Mouse (Mus musculus): ENCODE measurements around the gene Praf2. TPM values are rescaled to one million over a fixed set of nuclear protein-coding genes. Genes with fewer than 3 reads are reported as not detected.

The Praf2 gene
- total and polyA plus RNA-seq, 3 experiments = 6.1 to 15.8 (median 6.7) TPM

DNA sequence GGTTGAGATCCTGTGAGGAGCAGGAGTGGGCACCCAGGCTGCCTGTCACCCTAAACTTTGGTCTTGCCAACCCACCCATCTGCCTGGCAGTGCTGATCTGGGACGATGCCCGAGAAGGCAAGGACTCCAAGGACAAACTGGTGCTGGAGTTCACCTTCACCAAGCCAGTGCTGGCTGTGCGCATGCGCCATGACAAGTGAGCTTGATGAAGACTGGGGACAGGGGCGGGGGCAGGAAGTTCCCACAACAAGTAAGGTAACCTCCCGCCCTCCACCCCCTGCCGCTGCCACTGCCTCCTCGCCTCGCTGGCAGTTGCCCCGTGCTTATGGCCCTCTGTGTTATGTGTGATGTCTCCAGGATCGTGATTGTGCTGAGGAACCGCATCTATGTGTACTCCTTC lies 2.4 kb upstream of the Praf2 start:
- Histone ChIP-seq H3K9ac (ENCODE audit: low read depth, low read length) (no peak overlapping the region), H3K36me3 (ENCODE audit: control insufficient read depth, insufficient read depth, low read length) (no peaks in the 10 kb centered on the region), H3K4me3 (no peak overlapping the region), H3K27ac (no peak overlapping the region), H3K79me2 (replicated peaks; ENCODE audit: control insufficient read depth, insufficient read depth, low read length) (no peaks in the 10 kb centered on the region), H3K27me3 (ENCODE audit: control insufficient read depth, insufficient read depth, low read length) (no peaks in the 10 kb centered on the region), H3K4me1 (ENCODE audit: control insufficient read depth, insufficient read depth, low read length) (no peaks in the 10 kb centered on the region; the same call in 1 of the 2 replicates)
- DNase-seq = no peak
- WGBS = 81% methylated on average over 12 of the region's 12 CpGs
- intact Hi-C loops (cut with DNase I) = loop anchor here (10.0 kb wide), 1 partner anchor 349 kb away; the partner anchor contains the start of gene Suv39h1
- no peak for TF ChIP-seq EP300 (IDR thresholded peaks at IDR 0.05; ENCODE audit: insufficient read depth, low read depth, low read length)
- no peak for TF ChIP-seq POLR2A (IDR thresholded peaks at IDR 0.05; ENCODE audit: insufficient read depth, low read depth, low read length)
- TF ChIP-seq CTCF (IDR thresholded peaks at IDR 0.05) = no peak

DNA sequence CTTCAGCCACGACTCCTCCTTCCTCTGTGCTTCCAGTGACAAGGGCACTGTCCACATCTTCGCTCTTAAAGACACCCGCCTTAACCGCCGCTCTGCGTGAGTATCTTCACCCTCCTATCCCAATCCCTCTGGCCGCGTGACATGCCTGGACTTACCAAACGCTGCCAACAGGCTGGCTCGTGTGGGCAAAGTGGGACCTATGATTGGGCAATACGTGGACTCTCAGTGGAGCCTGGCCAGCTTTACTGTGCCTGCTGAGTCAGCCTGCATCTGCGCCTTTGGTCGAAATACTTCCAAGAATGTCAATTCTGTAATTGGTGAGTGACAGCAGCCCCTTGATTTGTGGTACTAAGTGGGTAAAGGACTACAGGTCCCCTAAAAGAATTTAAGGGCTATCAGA lies 1.1 kb upstream of the Praf2 start:
- no peaks in the 10 kb centered on the region; the same call in 1 of the 2 replicates for H3K4me1 ChIP-seq (ENCODE audit: control insufficient read depth, insufficient read depth, low read length)
- intact Hi-C loops (cut with DNase I) = loop anchor here (10.0 kb wide), 1 partner anchor 348 kb away; the partner anchor contains the start of gene Suv39h1
- H3K36me3 ChIP-seq (ENCODE audit: control insufficient read depth, insufficient read depth, low read length) = no peaks in the 10 kb centered on the region
- no peak overlapping the region for H3K27ac ChIP-seq
- H3K27me3 ChIP-seq (ENCODE audit: control insufficient read depth, insufficient read depth, low read length) = no peaks in the 10 kb centered on the region
- H3K4me3 ChIP-seq = no peak overlapping the region
- TF ChIP-seq POLR2A (IDR thresholded peaks at IDR 0.05; ENCODE audit: insufficient read depth, low read depth, low read length) (no peak), EP300 (IDR thresholded peaks at IDR 0.05; ENCODE audit: insufficient read depth, low read depth, low read length) (no peak), CTCF (IDR thresholded peaks at IDR 0.05) (no peak)
- no peak for DNase-seq
- H3K79me2 ChIP-seq (replicated peaks; ENCODE audit: control insufficient read depth, insufficient read depth, low read length) = no peaks in the 10 kb centered on the region
- H3K9ac ChIP-seq (ENCODE audit: low read depth, low read length) = no peak overlapping the region
- WGBS = 87% methylated on average over 13 of the region's 13 CpGs

DNA sequence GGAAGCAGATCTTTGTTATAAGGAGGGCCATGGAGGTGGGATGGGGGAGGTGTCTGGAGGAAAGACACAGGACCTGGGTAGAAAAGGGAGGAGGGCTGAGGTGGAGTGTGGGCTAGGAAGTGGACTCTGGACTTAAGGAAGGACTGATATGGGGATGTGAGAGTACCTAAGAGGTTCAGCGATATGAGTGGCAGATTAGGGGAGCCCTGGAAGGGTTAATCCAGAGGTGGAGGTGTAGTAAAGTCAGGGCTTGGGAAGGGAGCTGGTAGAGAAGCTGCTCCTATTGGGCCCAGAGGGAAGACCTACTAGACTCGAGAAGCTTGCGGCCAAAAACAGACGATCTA lies 655 bp downstream of the Praf2 start:
- Histone ChIP-seq H3K9ac (ENCODE audit: low read depth, low read length) (peak overlapping the region; percentile 68), H3K27me3 (ENCODE audit: control insufficient read depth, insufficient read depth, low read length) (no peaks in the 10 kb centered on the region), H3K36me3 (ENCODE audit: control insufficient read depth, insufficient read depth, low read length) (no peaks in the 10 kb centered on the region), H3K4me3 (peak overlapping the region; percentile 38), H3K4me1 (ENCODE audit: control insufficient read depth, insufficient read depth, low read length) (no peaks in the 10 kb centered on the region; the same call in 1 of the 2 replicates), H3K27ac (no peak overlapping the region), H3K79me2 (replicated peaks; ENCODE audit: control insufficient read depth, insufficient read depth, low read length) (no peaks in the 10 kb centered on the region)
- DNase-seq = no peak
- intact Hi-C loops (cut with DNase I) = loop anchor here (10.0 kb wide), 1 partner anchor 346 kb away; the partner anchor contains the start of gene Suv39h1
- no peak for TF ChIP-seq EP300 (IDR thresholded peaks at IDR 0.05; ENCODE audit: insufficient read depth, low read depth, low read length)
- no peak for TF ChIP-seq POLR2A (IDR thresholded peaks at IDR 0.05; ENCODE audit: insufficient read depth, low read depth, low read length)
- TF ChIP-seq CTCF (IDR thresholded peaks at IDR 0.05) = no peak
- 28% methylated on average over 4 of the region's 4 CpGs for WGBS

- peak overlapping the region; percentile 57 for H3K9ac ChIP-seq (ENCODE audit: low read depth, low read length)
- no peak overlapping the region for H3K4me3 ChIP-seq
- H3K79me2 ChIP-seq (replicated peaks; ENCODE audit: control insufficient read depth, insufficient read depth, low read length) = no peaks in the 10 kb centered on the region
- WGBS = 42% methylated on average over 26 of the region's 26 CpGs
- no peaks in the 10 kb centered on the region for H3K36me3 ChIP-seq (ENCODE audit: control insufficient read depth, insufficient read depth, low read length)
- H3K27ac ChIP-seq = no peak overlapping the region
- intact Hi-C loops (cut with DNase I) = loop anchor here (5.0 kb wide), 1 partner anchor 44 kb away; no protein-coding TSS in a partner anchor
- H3K27me3 ChIP-seq (ENCODE audit: control insufficient read depth, insufficient read depth, low read length) = no peaks in the 10 kb centered on the region
- no peak for TF ChIP-seq EP300 (IDR thresholded peaks at IDR 0.05; ENCODE audit: insufficient read depth, low read depth, low read length)
- TF ChIP-seq CTCF (IDR thresholded peaks at IDR 0.05) = peak; percentile 81
- peak; percentile 64 to 77 for DNase-seq
- H3K4me1 ChIP-seq (ENCODE audit: control insufficient read depth, insufficient read depth, low read length) = no peaks in the 10 kb centered on the region
Observed at GRCm38 (mm10) chrX:7733571-7734156, 5.4 kb downstream of the Praf2 start.

DNA sequence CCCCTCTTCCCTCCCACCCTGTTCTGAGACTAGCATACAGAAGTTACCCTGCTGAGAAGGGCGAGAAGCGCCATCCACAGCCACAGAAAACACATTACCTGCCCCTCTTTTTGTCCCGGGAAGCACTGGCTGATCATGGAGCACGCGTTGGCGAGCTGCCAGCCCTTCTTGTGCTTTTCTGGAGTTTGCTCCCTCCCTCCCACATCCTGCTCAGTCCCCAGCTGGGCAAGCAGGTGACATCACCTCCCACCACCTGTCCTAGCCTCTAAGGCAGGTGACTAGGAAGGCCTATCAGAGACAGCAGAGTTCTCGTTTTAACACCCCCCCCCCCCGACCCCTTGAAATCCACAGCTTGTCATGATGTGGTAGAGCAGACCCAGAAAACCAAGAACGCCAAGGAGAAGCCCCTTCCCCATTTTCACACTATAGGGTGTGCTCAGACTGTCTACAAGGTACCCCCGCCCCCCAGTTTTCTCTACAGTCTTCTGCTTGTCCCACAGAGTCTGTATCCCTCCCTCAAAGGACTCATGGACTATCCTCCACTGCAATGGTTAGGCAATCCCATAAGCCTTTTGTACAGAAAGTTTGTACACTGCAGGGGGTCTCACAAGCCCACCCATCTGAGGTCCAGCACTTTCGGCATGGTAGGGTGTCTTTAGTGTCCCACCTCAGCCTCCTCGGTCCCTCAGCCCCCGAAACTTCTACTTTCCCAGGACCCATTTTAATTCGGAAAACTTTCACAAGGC lies 11.3 kb downstream of the Praf2 start:
- no peaks in the 10 kb centered on the region for H3K79me2 ChIP-seq (replicated peaks; ENCODE audit: control insufficient read depth, insufficient read depth, low read length)
- DNase-seq = no peak
- no peaks in the 10 kb centered on the region for H3K36me3 ChIP-seq (ENCODE audit: control insufficient read depth, insufficient read depth, low read length)
- intact Hi-C loops (cut with DNase I) = no loop called here
- no peak for TF ChIP-seq POLR2A (IDR thresholded peaks at IDR 0.05; ENCODE audit: insufficient read depth, low read depth, low read length)
- TF ChIP-seq EP300 (IDR thresholded peaks at IDR 0.05; ENCODE audit: insufficient read depth, low read depth, low read length) = no peak
- no peak for TF ChIP-seq CTCF (IDR thresholded peaks at IDR 0.05)
- no peaks in the 10 kb centered on the region for H3K4me1 ChIP-seq (ENCODE audit: control insufficient read depth, insufficient read depth, low read length)
- H3K27me3 ChIP-seq (ENCODE audit: control insufficient read depth, insufficient read depth, low read length) = no peaks in the 10 kb centered on the region
- no peak overlapping the region for H3K9ac ChIP-seq (ENCODE audit: low read depth, low read length)
- 64% methylated on average over 11 of the region's 14 CpGs for WGBS
- no peak overlapping the region for H3K27ac ChIP-seq
- H3K4me3 ChIP-seq = no peak overlapping the region

All from heart, adult 2 months (tissue).